Mouse (Mus musculus): ENCODE data around the gene Atpaf1. TPM values are rescaled to one million over a fixed set of nuclear protein-coding genes. Genes with fewer than 3 reads are reported as not detected.

The Atpaf1 gene
- polyA plus RNA-seq, 1 experiment, result 81.2 TPM

GRCm38 (mm10) chr4:115815606-115816005, 31.0 kb downstream of the Atpaf1 start:
- H3K4me3 ChIP-seq (replicated peaks; ENCODE audit: insufficient read depth, low read depth, low read length), result no peak overlapping the region
- 94% methylated on average over 5 of the region's 5 CpGs for whole genome bisulfite sequencing
- no peaks in the 10 kb centered on the region for H3K4me1 ChIP-seq (ENCODE audit: control insufficient read depth, insufficient read depth, low read length)
- H3K27ac ChIP-seq (ENCODE audit: insufficient read depth, low read length), result no peak overlapping the region
- no peaks in the 10 kb centered on the region for H3K27me3 ChIP-seq (ENCODE audit: control insufficient read depth, insufficient read depth, low read length)
- DNase-seq, result no peak
- TF ChIP-seq POLR2A (IDR thresholded peaks at IDR 0.05; ENCODE audit: borderline replicate concordance, insufficient read depth, low read length) (no peak), CTCF (IDR thresholded peaks at IDR 0.05; ENCODE audit: borderline replicate concordance, insufficient read depth, low read depth, low read length) (no peak)

- DNase-seq, result no peak
- 77% methylated on average over 3 of the region's 3 CpGs for WGBS
- Histone ChIP-seq H3K4me3 (replicated peaks; ENCODE audit: insufficient read depth, low read depth, low read length) (no peak overlapping the region), H3K4me1 (ENCODE audit: control insufficient read depth, insufficient read depth, low read length) (no peaks in the 10 kb centered on the region), H3K27me3 (ENCODE audit: control insufficient read depth, insufficient read depth, low read length) (no peaks in the 10 kb centered on the region), H3K27ac (ENCODE audit: insufficient read depth, low read length) (no peak overlapping the region)
- no peak for TF ChIP-seq POLR2A (IDR thresholded peaks at IDR 0.05; ENCODE audit: borderline replicate concordance, insufficient read depth, low read length)
- TF ChIP-seq CTCF (IDR thresholded peaks at IDR 0.05; ENCODE audit: borderline replicate concordance, insufficient read depth, low read depth, low read length), result no peak
These were observed 35.6 kb downstream of the Atpaf1 start for GRCm38 (mm10) chr4:115820199-115820598.

DNA sequence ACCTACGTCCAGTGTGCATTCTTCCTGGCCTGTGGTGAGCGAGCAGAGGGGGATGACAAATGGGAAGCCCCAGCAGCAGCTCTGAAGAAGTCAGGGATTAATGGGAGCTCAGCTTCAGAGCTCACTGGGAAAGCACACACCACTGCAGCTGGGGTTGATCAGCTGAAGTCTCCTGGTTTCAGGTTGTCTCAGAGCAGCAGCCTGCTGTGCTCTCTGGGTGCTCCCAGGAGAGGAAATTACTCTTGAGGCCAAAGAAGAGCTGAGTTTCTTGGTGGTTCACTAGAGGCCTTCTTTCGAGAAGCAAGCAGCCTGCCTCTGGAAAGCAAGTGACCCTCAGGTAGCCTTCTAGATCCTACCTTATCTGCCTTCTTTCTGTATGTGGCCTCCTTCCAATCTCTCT, 36.3 kb downstream of the Atpaf1 start:
- no peak for DNase-seq
- Histone ChIP-seq H3K27ac (ENCODE audit: insufficient read depth, low read length) (no peak overlapping the region), H3K4me3 (replicated peaks; ENCODE audit: insufficient read depth, low read depth, low read length) (no peak overlapping the region), H3K4me1 (ENCODE audit: control insufficient read depth, insufficient read depth, low read length) (no peaks in the 10 kb centered on the region), H3K27me3 (ENCODE audit: control insufficient read depth, insufficient read depth, low read length) (no peaks in the 10 kb centered on the region)
- 84% methylated on average over 3 of the region's 3 CpGs for WGBS
- no peak for TF ChIP-seq CTCF (IDR thresholded peaks at IDR 0.05; ENCODE audit: borderline replicate concordance, insufficient read depth, low read depth, low read length)
- TF ChIP-seq POLR2A (IDR thresholded peaks at IDR 0.05; ENCODE audit: borderline replicate concordance, insufficient read depth, low read length), result no peak

DNA sequence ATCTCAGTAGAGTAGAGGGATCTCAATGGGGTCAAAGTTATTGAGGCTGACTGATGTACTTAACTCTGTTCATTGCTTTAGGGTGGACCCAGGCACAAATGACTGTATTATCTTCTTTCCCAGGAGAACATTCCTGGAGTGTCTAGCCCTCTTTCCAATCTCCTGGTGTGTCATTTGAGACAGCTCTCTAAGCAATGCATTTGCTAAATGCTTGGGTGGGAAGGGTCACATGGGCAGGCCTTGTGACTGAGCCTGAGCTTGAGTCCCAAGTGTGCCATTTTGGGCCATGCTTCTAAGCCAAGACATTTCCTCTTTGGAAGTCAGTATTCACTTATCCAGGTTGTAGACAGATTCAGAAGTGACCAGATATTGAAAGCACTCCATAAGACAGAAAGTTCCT, 36.8 kb downstream of the Atpaf1 start:
- no peak overlapping the region for H3K4me3 ChIP-seq (replicated peaks; ENCODE audit: insufficient read depth, low read depth, low read length)
- no peaks in the 10 kb centered on the region for H3K4me1 ChIP-seq (ENCODE audit: control insufficient read depth, insufficient read depth, low read length)
- no peak for TF ChIP-seq CTCF (IDR thresholded peaks at IDR 0.05; ENCODE audit: borderline replicate concordance, insufficient read depth, low read depth, low read length)
- peak in 1 of 2 experiments; percentile 0 for DNase-seq
- no peak overlapping the region for H3K27ac ChIP-seq (ENCODE audit: insufficient read depth, low read length)
- H3K27me3 ChIP-seq (ENCODE audit: control insufficient read depth, insufficient read depth, low read length), result no peaks in the 10 kb centered on the region

DNA sequence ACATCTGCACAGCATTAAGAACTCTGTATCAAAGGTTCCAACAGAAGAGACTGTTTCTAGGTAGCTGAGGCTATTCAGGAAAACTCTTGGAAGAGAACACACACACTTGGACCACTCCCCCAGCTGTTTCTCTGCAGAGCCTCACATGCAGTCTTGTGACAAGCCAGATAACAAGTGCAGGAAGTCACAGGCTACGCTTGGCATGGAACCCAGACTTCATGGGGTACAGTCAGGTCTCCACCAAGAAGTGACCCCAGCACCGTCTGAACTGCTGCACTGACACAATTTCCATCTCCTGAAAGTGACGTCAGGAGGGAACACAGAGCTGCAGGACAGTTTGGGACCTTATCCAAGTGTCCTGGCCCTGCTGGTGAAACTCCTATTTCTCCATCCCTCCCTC, 37.3 kb downstream of the Atpaf1 start:
- H3K4me3 ChIP-seq (replicated peaks; ENCODE audit: insufficient read depth, low read depth, low read length), result no peak overlapping the region
- no peak for TF ChIP-seq POLR2A (IDR thresholded peaks at IDR 0.05; ENCODE audit: borderline replicate concordance, insufficient read depth, low read length)
- TF ChIP-seq CTCF (IDR thresholded peaks at IDR 0.05; ENCODE audit: borderline replicate concordance, insufficient read depth, low read depth, low read length), result no peak
- no peaks in the 10 kb centered on the region for H3K4me1 ChIP-seq (ENCODE audit: control insufficient read depth, insufficient read depth, low read length)
- no peak overlapping the region for H3K27ac ChIP-seq (ENCODE audit: insufficient read depth, low read length)
- H3K27me3 ChIP-seq (ENCODE audit: control insufficient read depth, insufficient read depth, low read length), result no peaks in the 10 kb centered on the region
- DNase-seq, result no peak
- 38% methylated on average over 3 of the region's 3 CpGs for WGBS

DNA sequence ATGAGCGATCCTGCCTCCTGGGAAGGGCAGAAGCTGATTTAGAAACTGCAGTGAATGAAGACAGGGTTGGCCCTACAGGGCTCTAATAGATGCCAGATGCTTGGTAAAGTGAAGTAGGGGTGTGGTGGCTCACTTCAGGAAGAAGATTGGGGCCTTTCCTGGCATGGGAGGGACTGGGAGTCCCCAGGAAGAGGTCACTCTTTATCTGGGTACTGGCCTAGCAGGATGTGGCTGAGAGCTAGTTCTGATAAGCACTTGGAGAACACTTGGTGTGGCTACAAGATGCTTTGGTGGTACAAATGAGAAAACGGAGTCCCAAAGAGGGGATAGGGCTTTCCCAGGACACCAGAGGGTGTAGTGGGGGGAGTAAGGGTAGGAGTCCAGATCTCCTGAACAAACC, 39.6 kb downstream of the Atpaf1 start:
- Histone ChIP-seq H3K4me3 (replicated peaks; ENCODE audit: insufficient read depth, low read depth, low read length) (no peak overlapping the region), H3K4me1 (ENCODE audit: control insufficient read depth, insufficient read depth, low read length) (no peaks in the 10 kb centered on the region), H3K27ac (ENCODE audit: insufficient read depth, low read length) (no peak overlapping the region), H3K27me3 (ENCODE audit: control insufficient read depth, insufficient read depth, low read length) (no peaks in the 10 kb centered on the region)
- TF ChIP-seq POLR2A (IDR thresholded peaks at IDR 0.05; ENCODE audit: borderline replicate concordance, insufficient read depth, low read length) (no peak), CTCF (IDR thresholded peaks at IDR 0.05; ENCODE audit: borderline replicate concordance, insufficient read depth, low read depth, low read length) (no peak)
- 66% methylated on average over 2 of the region's 2 CpGs for WGBS
- DNase-seq, result no peak

DNA sequence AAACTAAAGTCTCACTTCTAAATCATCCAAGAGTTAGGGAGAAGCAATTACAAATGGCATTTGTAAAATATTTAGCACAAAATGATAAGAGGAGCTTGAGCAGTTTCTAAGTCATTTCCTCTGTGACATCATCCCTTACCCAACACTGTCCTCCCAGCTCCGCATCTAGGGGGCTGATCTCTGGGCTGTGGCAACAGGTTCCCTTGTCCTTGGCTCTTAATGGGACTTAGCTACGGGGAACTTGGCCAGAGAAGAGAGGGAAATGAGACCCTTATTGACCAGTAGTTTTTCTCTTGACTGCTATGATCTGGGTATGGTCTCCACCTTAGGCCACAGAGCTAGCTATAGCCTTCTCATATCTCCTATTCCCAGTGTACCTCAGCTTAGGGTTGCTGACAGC, 40.7 kb downstream of the Atpaf1 start:
- 87% methylated on average over 2 of the region's 2 CpGs for WGBS

GRCm38 (mm10) chr4:115827066-115827465, 42.5 kb downstream of the Atpaf1 start:
- H3K4me3 ChIP-seq (replicated peaks; ENCODE audit: insufficient read depth, low read depth, low read length), result no peak overlapping the region
- no peak overlapping the region for H3K27ac ChIP-seq (ENCODE audit: insufficient read depth, low read length)
- H3K27me3 ChIP-seq (ENCODE audit: control insufficient read depth, insufficient read depth, low read length), result no peaks in the 10 kb centered on the region
- H3K4me1 ChIP-seq (ENCODE audit: control insufficient read depth, insufficient read depth, low read length), result no peaks in the 10 kb centered on the region
- TF ChIP-seq CTCF (IDR thresholded peaks at IDR 0.05; ENCODE audit: borderline replicate concordance, insufficient read depth, low read depth, low read length) (no peak), POLR2A (IDR thresholded peaks at IDR 0.05; ENCODE audit: borderline replicate concordance, insufficient read depth, low read length) (no peak)
- no peak for DNase-seq
- WGBS, result 55% methylated on average over 3 of the region's 3 CpGs

More for the DNA sequence above, 40.7 kb downstream of the Atpaf1 start:
- DNase-seq, result no peak
- H3K27ac ChIP-seq (ENCODE audit: insufficient read depth, low read length), result no peak overlapping the region
- no peaks in the 10 kb centered on the region for H3K27me3 ChIP-seq (ENCODE audit: control insufficient read depth, insufficient read depth, low read length)
- no peak overlapping the region for H3K4me3 ChIP-seq (replicated peaks; ENCODE audit: insufficient read depth, low read depth, low read length)
- H3K4me1 ChIP-seq (ENCODE audit: control insufficient read depth, insufficient read depth, low read length), result no peaks in the 10 kb centered on the region
- no peak for TF ChIP-seq POLR2A (IDR thresholded peaks at IDR 0.05; ENCODE audit: borderline replicate concordance, insufficient read depth, low read length)
- TF ChIP-seq CTCF (IDR thresholded peaks at IDR 0.05; ENCODE audit: borderline replicate concordance, insufficient read depth, low read depth, low read length), result no peak

All from cerebellum, adult 2 months (tissue).